Comparison of ENCODE assay signal across 8 mouse cellular contexts in the genomic region with DNA sequence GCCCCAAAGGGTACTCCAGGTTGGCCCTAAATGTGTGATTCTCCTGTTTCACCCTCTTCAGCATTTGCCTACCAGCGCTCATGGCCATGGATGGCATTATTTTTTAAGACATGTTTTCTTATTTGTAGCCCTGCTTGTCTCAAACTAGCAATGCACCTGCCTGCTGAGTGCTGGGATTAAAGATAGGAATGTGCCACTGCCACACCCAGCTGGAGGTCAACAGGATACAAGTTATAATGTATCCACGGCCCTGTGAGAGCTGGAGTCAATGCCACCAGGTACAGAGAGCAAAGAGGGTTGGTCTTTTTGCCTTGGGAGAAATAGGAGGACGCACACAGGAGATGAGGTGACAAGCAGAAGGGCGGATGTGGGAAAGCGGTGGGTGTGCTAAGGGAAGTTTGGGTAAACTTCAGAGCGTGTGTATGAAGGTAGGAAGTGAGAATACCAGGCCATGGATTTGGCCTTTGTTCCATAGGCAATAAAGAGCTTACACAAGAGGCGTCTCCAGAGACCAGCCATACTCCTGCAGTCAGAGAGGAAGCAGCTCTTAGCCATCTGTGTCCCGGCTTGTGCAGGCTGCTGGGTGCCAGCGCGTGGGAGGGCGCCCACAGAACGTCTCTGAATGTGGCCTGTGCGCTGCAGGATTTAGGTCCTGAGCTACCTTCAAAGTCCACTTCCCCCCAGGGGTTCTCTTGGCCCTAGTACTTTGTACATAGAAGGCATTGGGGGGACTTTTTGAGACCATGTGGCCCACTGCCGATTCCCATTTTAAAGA. TPM values are rescaled to one million over a fixed set of nuclear protein-coding genes. Genes with fewer than 3 reads are reported as not detected.
DNase-seq lines count a peak whose midpoint lies in the region; ATAC-seq lines count a peak whose summit lies in the region.

No protein-coding gene starts in this region.

- no peak for DNase-seq in liver, embryonic 11.5 days (ENCODE audit: low spot score)
- DNase-seq in liver, result no peak
- peak; percentile 24 for DNase-seq in gastrocnemius, postnatal 10 days
- DNase-seq in layer of hippocampus, adult 8-10 months (ENCODE audit: low spot score in 2 of 2), result peak; percentile 82 to 87
- DNase-seq in testis, postnatal 14 days (ENCODE audit: low spot score), result peak; percentile 54
- DNase-seq in embryo, embryonic 10.5 days (ENCODE audit: low spot score), result no peak

- peaks cover 9% of the 10 kb centered on the region for H3K27me3 ChIP-seq in liver, embryonic 11.5 days (replicated peaks; ENCODE audit: control insufficient read depth, insufficient read depth, low read length)

- no peak overlapping the region for H3K9ac ChIP-seq in liver, embryonic 11.5 days (ENCODE audit: low read depth, low read length)

- H3K9me3 ChIP-seq in liver, embryonic 11.5 days (ENCODE audit: control insufficient read depth, low read length), result no peaks in the 10 kb centered on the region

- 71% methylated on average over 14 of the region's 14 CpGs for WGBS in liver, embryonic 11.5 days

- H3K4me1 ChIP-seq in liver, embryonic 11.5 days (replicated peaks; ENCODE audit: control insufficient read depth, insufficient read depth, low read length), result peaks cover 12% of the 10 kb centered on the region
- H3K4me1 ChIP-seq in brown adipose tissue, adult 24 weeks (ENCODE audit: control insufficient read depth, insufficient read depth, insufficient read length, low read length), result peaks cover 39% of the 10 kb centered on the region

- peak overlapping the region; percentile 86 for H3K4me2 ChIP-seq in liver, embryonic 11.5 days

- no peak overlapping the region for H3K4me3 ChIP-seq in liver, embryonic 11.5 days (ENCODE audit: low read depth, low read length)
- H3K4me3 ChIP-seq in brown adipose tissue, adult 24 weeks (ENCODE audit: insufficient read depth, low read depth, low read length), result peak overlapping the region; percentile 49; the same call in 1 of the 2 replicates

- no peaks in the 10 kb centered on the region for H3K36me3 ChIP-seq in liver, embryonic 11.5 days (ENCODE audit: control insufficient read depth, insufficient read depth, low read length)

- ATAC-seq in liver, embryonic 11.5 days (replicated peaks; ENCODE audit: low FRiP score), result no peak
- ATAC-seq in megakaryocyte progenitor cell, adult 5-6 weeks (replicated peaks; ENCODE audit: poor library complexity), result peak; percentile 57

- no peak overlapping the region for H3K27ac ChIP-seq in liver, embryonic 11.5 days (ENCODE audit: low read depth, low read length)
- H3K27ac ChIP-seq in brown adipose tissue, adult 24 weeks (replicated peaks; ENCODE audit: low read depth, low read length), result peak overlapping the region; percentile 79

RNA-seq across cellular contexts. Expression of gene Luzp1, which starts 0.8 kb away (rescaled TPM):
- 44.7 TPM in 2 replicates for polyA plus RNA-seq in liver, embryonic 11.5 days (2014; fragmentation: Nextera tagmentation; extraction: Ambion mirVana)
- polyA plus RNA-seq in brown adipose tissue, adult 24 weeks (2012; ENCODE audit: insufficient read depth, insufficient read length, missing spikeins), result 21.0 and 34.3 TPM in 2 replicates
- total RNA-seq in gastrocnemius, postnatal 10 days (2021), result 10 to 100 TPM; 17.8 to 22.8 TPM
- 100 to 1,000 TPM in 2 of 4 experiments, 10 to 100 TPM in 2; 72.1 to 118 (median 95.1) TPM for total RNA-seq in layer of hippocampus, adult 8-10 months (2022)
- 3.4 and 3.7 TPM in 2 replicates for total RNA-seq in megakaryocyte progenitor cell, adult 5-6 weeks (2015)
- total RNA-seq in megakaryocyte progenitor cell, adult 5-6 weeks (2017), result 2.3 and 3.3 TPM in 2 replicates

RNA-seq across cellular contexts. Expression of gene 6030445D17Rik, which starts 6.7 kb away (rescaled TPM):
- not detected in 2 replicates for polyA plus RNA-seq in liver, embryonic 11.5 days (2014; fragmentation: Nextera tagmentation; extraction: Ambion mirVana)
- polyA plus RNA-seq in brown adipose tissue, adult 24 weeks (2012; ENCODE audit: insufficient read depth, insufficient read length, missing spikeins), result not detected in 2 replicates
- under 1 TPM; 0.25 to 0.26 TPM for total RNA-seq in gastrocnemius, postnatal 10 days (2021)
- 1 to 10 TPM in 1 of 4 experiments, under 1 TPM in 3; 0.57 to 1.3 (median 0.85) TPM for total RNA-seq in layer of hippocampus, adult 8-10 months (2022)
- not detected in 2 replicates for total RNA-seq in megakaryocyte progenitor cell, adult 5-6 weeks (2015)
- not detected in 2 replicates for total RNA-seq in megakaryocyte progenitor cell, adult 5-6 weeks (2017)

RNA-seq across cellular contexts. Expression of gene Htr1d, which starts 45.4 kb away (rescaled TPM):
- 0.06 TPM in 1 of 2 replicates, not detected in the other for polyA plus RNA-seq in liver, embryonic 11.5 days (2014; fragmentation: Nextera tagmentation; extraction: Ambion mirVana)
- polyA plus RNA-seq in brown adipose tissue, adult 24 weeks (2012; ENCODE audit: insufficient read depth, insufficient read length, missing spikeins), result not detected in 2 replicates
- total RNA-seq in gastrocnemius, postnatal 10 days (2021), result under 1 TPM in 1 of 2 experiments, not detected in 1; 0.07 TPM
- total RNA-seq in layer of hippocampus, adult 8-10 months (2022), result under 1 TPM; 0.14 to 0.76 (median 0.28) TPM
- not detected in 2 replicates for total RNA-seq in megakaryocyte progenitor cell, adult 5-6 weeks (2015)
- total RNA-seq in megakaryocyte progenitor cell, adult 5-6 weeks (2017), result not detected in 2 replicates

Comparison
In these comparisons a context has a peak if more than half of its experiments do, and no peak if none do; other contexts are left out.
1. DNase-seq: peak in gastrocnemius, postnatal 10 days (single experiment), layer of hippocampus, adult 8-10 months (2 of 2) and testis, postnatal 14 days (single experiment); none in liver, embryonic 11.5 days (single experiment), liver (single experiment) and embryo, embryonic 10.5 days (single experiment).